ENCODE assay signal across 27 mouse cellular contexts in the genomic region with DNA sequence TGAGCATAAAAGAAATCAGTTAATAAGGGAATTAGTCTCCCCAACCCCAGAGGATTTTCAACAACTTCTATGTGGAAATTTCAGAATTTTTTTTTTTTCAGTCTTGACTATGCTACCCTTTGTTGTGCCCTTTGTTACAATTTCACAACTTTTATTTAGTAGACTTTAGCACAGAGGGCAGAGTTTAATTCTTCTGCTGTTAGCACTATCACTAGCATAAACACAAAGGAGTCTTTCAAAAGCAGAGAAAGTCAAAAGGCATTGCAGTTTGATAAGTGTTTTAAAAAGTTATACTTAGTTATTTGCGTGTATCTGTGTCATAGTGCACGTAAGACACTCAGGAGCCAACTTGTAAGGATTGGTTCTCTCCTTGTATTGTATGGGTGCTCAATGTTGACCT. TPM values are rescaled to one million over a fixed set of nuclear protein-coding genes. Genes with fewer than 3 reads are reported as not detected.
DNase-seq lines count a peak whose midpoint lies in the region; ATAC-seq and TF ChIP-seq lines count a peak whose summit lies in the region.
"Had no signal": no experiment of that assay in that cellular context is flagged by ENCODE, and none has a peak within 500 bp of the region (broad histone marks: within the 10 kb centered on the region; RNA-seq: fewer than 3 reads in every experiment).

No protein-coding gene starts in this region.

- DNase-seq in kidney, postnatal 36 days, result peak; percentile 16 to 40
- DNase-seq in adipocyte (ENCODE audit: low spot score), result peak; percentile 61
- DNase-seq in left cerebral cortex, postnatal 10 days (ENCODE audit: extremely low spot score in 1 of 2, low spot score in 2 of 2), result no peak
- DNase-seq: adrenal gland, postnatal 10 days; adrenal gland, postnatal 36 days; cerebellum, adult 11-12 months; cerebellum, adult 8-10 months; cerebellum, postnatal 10 days; cerebellum, postnatal 36 days; embryo, embryonic 11 days; gastrocnemius, postnatal 25 days; heart, adult 2 months; heart, postnatal 14 days; heart, postnatal 4 days had no signal

- no peak overlapping the region for H3K4me2 ChIP-seq in intestine, postnatal 0 days (replicated peaks; ENCODE audit: low read depth)
- H3K4me2 ChIP-seq in intestine, embryonic 15.5 days (replicated peaks), result no peak overlapping the region
- no peak overlapping the region for H3K4me2 ChIP-seq in kidney, embryonic 15.5 days
- H3K4me2 ChIP-seq: embryonic facial prominence, embryonic 13.5 days; forebrain, embryonic 12.5 days; forebrain, embryonic 15.5 days; heart, embryonic 13.5 days; hindbrain, embryonic 14.5 days had no signal

- 57% methylated on average over 2 of the region's 2 CpGs for WGBS in intestine, postnatal 0 days
- 88% methylated on average over 2 of the region's 2 CpGs for WGBS in intestine, embryonic 15.5 days
- WGBS in kidney, embryonic 15.5 days, result 97% methylated on average over 2 of the region's 2 CpGs

- H3K9ac ChIP-seq in intestine, postnatal 0 days (ENCODE audit: low read depth, low read length), result no peak overlapping the region
- no peak overlapping the region for H3K9ac ChIP-seq in intestine, embryonic 15.5 days
- H3K9ac ChIP-seq in kidney, embryonic 15.5 days, result no peak overlapping the region
- H3K9ac ChIP-seq: embryonic facial prominence, embryonic 13.5 days; forebrain, embryonic 12.5 days; forebrain, embryonic 15.5 days; heart, embryonic 13.5 days; hindbrain, embryonic 14.5 days had no signal

- intact Hi-C loops in left cerebral cortex, postnatal 10 days (cut with DNase I), result no loop called here

- H3K4me1 ChIP-seq in intestine, postnatal 0 days (replicated peaks; ENCODE audit: control insufficient read depth, insufficient read depth, low read length), result no peaks in the 10 kb centered on the region
- H3K4me1 ChIP-seq in intestine, embryonic 15.5 days (replicated peaks), result no peaks in the 10 kb centered on the region
- H3K4me1 ChIP-seq in kidney, embryonic 15.5 days, result no peaks in the 10 kb centered on the region
- H3K4me1 ChIP-seq: embryonic facial prominence, embryonic 10.5 days; embryonic facial prominence, embryonic 13.5 days; forebrain, embryonic 12.5 days; forebrain, embryonic 15.5 days; heart, embryonic 10.5 days; heart, embryonic 13.5 days had no signal

- H3K9me3 ChIP-seq in intestine, postnatal 0 days (ENCODE audit: control insufficient read depth), result no peaks in the 10 kb centered on the region
- no peaks in the 10 kb centered on the region for H3K9me3 ChIP-seq in intestine, embryonic 15.5 days
- H3K9me3 ChIP-seq in kidney, embryonic 15.5 days (replicated peaks), result no peaks in the 10 kb centered on the region
- H3K9me3 ChIP-seq: forebrain, embryonic 12.5 days; forebrain, embryonic 15.5 days; heart, embryonic 10.5 days; heart, embryonic 13.5 days had no signal

- TF ChIP-seq CTCF in intestine, postnatal 0 days (IDR thresholded peaks at IDR 0.05; ENCODE audit: low read depth), result no peak

- H3K4me3 ChIP-seq in intestine, postnatal 0 days (ENCODE audit: low read depth, low read length), result no peak overlapping the region
- H3K4me3 ChIP-seq in intestine, embryonic 15.5 days (replicated peaks), result no peak overlapping the region
- H3K4me3 ChIP-seq in kidney, embryonic 15.5 days (replicated peaks), result no peak overlapping the region
- H3K4me3 ChIP-seq: embryonic facial prominence, embryonic 10.5 days; embryonic facial prominence, embryonic 13.5 days; erythroblast, embryonic 14.5 days; forebrain, embryonic 12.5 days; forebrain, embryonic 15.5 days; heart, adult 2 months; heart, embryonic 10.5 days; heart, embryonic 13.5 days had no signal

- H3K36me3 ChIP-seq in intestine, postnatal 0 days (ENCODE audit: control insufficient read depth, insufficient read depth), result peaks cover 26% of the 10 kb centered on the region
- 0 out of 2 replicates have a peak, but pooled peaks cover 6% of the 10 kb centered on the region for H3K36me3 ChIP-seq in intestine, embryonic 15.5 days
- peaks cover 67% of the 10 kb centered on the region for H3K36me3 ChIP-seq in kidney, embryonic 15.5 days

- no peaks in the 10 kb centered on the region for H3K27me3 ChIP-seq in intestine, postnatal 0 days (replicated peaks; ENCODE audit: control insufficient read depth, insufficient read depth, low read length)
- no peaks in the 10 kb centered on the region for H3K27me3 ChIP-seq in intestine, embryonic 15.5 days (replicated peaks)
- no peaks in the 10 kb centered on the region for H3K27me3 ChIP-seq in kidney, embryonic 15.5 days
- H3K27me3 ChIP-seq: embryonic facial prominence, embryonic 13.5 days; forebrain, embryonic 12.5 days; forebrain, embryonic 15.5 days; heart, embryonic 13.5 days had no signal

- no peak overlapping the region for H3K27ac ChIP-seq in intestine, postnatal 0 days (ENCODE audit: low read depth, low read length)
- no peak overlapping the region for H3K27ac ChIP-seq in intestine, embryonic 15.5 days
- H3K27ac ChIP-seq in kidney, embryonic 15.5 days, result no peak overlapping the region
- H3K27ac ChIP-seq: embryonic facial prominence, embryonic 10.5 days; embryonic facial prominence, embryonic 13.5 days; forebrain, embryonic 12.5 days; forebrain, embryonic 15.5 days; heart, adult 2 months; heart, embryonic 10.5 days; heart, embryonic 13.5 days; hindbrain, embryonic 14.5 days; hindbrain, postnatal 0 days had no signal

- peak; percentile 68 for ATAC-seq in intestine, postnatal 0 days
- ATAC-seq in intestine, embryonic 15.5 days, result no peak
- ATAC-seq in kidney, embryonic 15.5 days (replicated peaks; ENCODE audit: low FRiP score), result no peak
- ATAC-seq: activated CD4-positive, CD25-positive, alpha-beta regulatory T cell, adult 4 months; forebrain, embryonic 15.5 days; hindbrain, postnatal 0 days had no signal

RNA-seq across cellular contexts. Expression of gene Acbd5, which starts 10.6 kb away (rescaled TPM):
- 24.7 and 25.1 TPM in 2 replicates for polyA plus RNA-seq in intestine, postnatal 0 days (2015; fragmentation: Nextera tagmentation; extraction: Ambion mirVana)
- polyA plus RNA-seq in intestine, embryonic 15.5 days (2015; fragmentation: Nextera tagmentation; extraction: Ambion mirVana), result 31.0 and 31.8 TPM in 2 replicates
- 34.0 and 34.2 TPM in 2 replicates for polyA plus RNA-seq in kidney, embryonic 15.5 days (2015; fragmentation: Nextera tagmentation; extraction: Ambion mirVana)
- 10 to 100 TPM; 64.9 to 71.4 TPM for total RNA-seq in left cerebral cortex, postnatal 10 days (2021)

RNA-seq across cellular contexts. Expression of gene Abi1, which starts 38.5 kb away (rescaled TPM):
- 37.4 and 38.1 TPM in 2 replicates for polyA plus RNA-seq in intestine, postnatal 0 days (2015; fragmentation: Nextera tagmentation; extraction: Ambion mirVana)
- polyA plus RNA-seq in intestine, embryonic 15.5 days (2015; fragmentation: Nextera tagmentation; extraction: Ambion mirVana), result 46.6 TPM in 2 replicates
- polyA plus RNA-seq in kidney, embryonic 15.5 days (2015; fragmentation: Nextera tagmentation; extraction: Ambion mirVana), result 47.6 and 50.9 TPM in 2 replicates
- total RNA-seq in left cerebral cortex, postnatal 10 days (2021), result 100 to 1,000 TPM; 121 to 131 TPM

Comparison
In these comparisons a context has a peak if more than half of its experiments do, and no peak if none do; other contexts are left out.
1. DNase-seq: peak in kidney, postnatal 36 days (2 of 2) and adipocyte (single experiment); none in left cerebral cortex, postnatal 10 days (0 of 2).